Mouse (Mus musculus) hindbrain, embryonic 10.5 days (tissue): Measurements from ENCODE around the gene Prkcd. TPM values are rescaled to one million over a fixed set of nuclear protein-coding genes. Genes with fewer than 3 reads are reported as not detected.

Experiments
- DNase-seq: peaks from one replicate; pipeline ENCODE4 v3.0.0-alpha.2; 2017; ENCODE audit warnings: low spot score
- H3K27ac ChIP-seq: fragments of 300-500 bp; sonication (generic); 2 replicates; pipeline ENCODE4 v1.5.1; 2016; ENCODE audit warnings: mild to moderate bottlenecking, moderate library complexity
- H3K27me3 ChIP-seq: fragments of 300-500 bp; sonication (generic); 2 replicates; pipeline ENCODE4 v1.6.1; 2016; ENCODE audit warnings: mild to moderate bottlenecking; ENCODE audit not compliant: poor library complexity, insufficient read depth, severe bottlenecking
- H3K36me3 ChIP-seq: fragments of 300-500 bp; sonication (generic); 2 replicates; pipeline ENCODE4 v1.6.1; 2016; ENCODE audit warnings: mild to moderate bottlenecking, moderate library complexity
- H3K4me1 ChIP-seq: fragments of 300-500 bp; sonication (generic); replicated peaks from 2 replicates; pipeline ENCODE4 v1.6.1; 2016; ENCODE audit warnings: mild to moderate bottlenecking
- H3K4me3 ChIP-seq: fragments of 300-500 bp; sonication (generic); 2 replicates; pipeline ENCODE4 v1.5.1; 2016; ENCODE audit warnings: mild to moderate bottlenecking, moderate library complexity
- H3K9me3 ChIP-seq: fragments of 300-500 bp; sonication (generic); 2 replicates; pipeline ENCODE4 v1.6.1; 2016; ENCODE audit warnings: mild to moderate bottlenecking, moderate library complexity
- WGBS: fragments of 180-500 bp; shearing (Covaris S2); methylation state at CpG from one replicate; pipeline ENCODE4 v1.1.7; 2016; 5-methylcytosine and 5-hydroxymethylcytosine counted together
- polyA plus RNA-seq: library from polyadenylated mRNA; unstranded; fragments of >200 nt; fragmentation: Nextera tagmentation; extraction: Ambion mirVana; gene quantifications from 2 replicates; pipeline ENCODE4 v1.2.1, GENCODE M21; 2016

Gene Prkcd
- polyA plus RNA-seq, 1 experiment from 2014 or later, result 35.4 TPM

GRCm38 (mm10) chr14:30648478-30648877 lies 22.5 kb upstream of the Prkcd start:
- H3K4me3 ChIP-seq, result no peak overlapping the region
- no peaks in the 10 kb centered on the region for H3K36me3 ChIP-seq
- no peak for DNase-seq
- WGBS, result 66% methylated on average over 3 of the region's 3 CpGs
- no peaks in the 10 kb centered on the region for H3K27me3 ChIP-seq
- H3K27ac ChIP-seq, result no peak overlapping the region
- H3K9me3 ChIP-seq, result no peaks in the 10 kb centered on the region
- no peaks in the 10 kb centered on the region; the same call in 1 of the 2 replicates for H3K4me1 ChIP-seq

GRCm38 (mm10) chr14:30646486-30646885 lies 20.5 kb upstream of the Prkcd start:
- no peaks in the 10 kb centered on the region for H3K9me3 ChIP-seq
- H3K4me3 ChIP-seq, result no peak overlapping the region
- H3K27me3 ChIP-seq, result no peaks in the 10 kb centered on the region
- 87% methylated on average over 1 of the region's 1 CpGs for WGBS
- no peaks in the 10 kb centered on the region for H3K4me1 ChIP-seq
- H3K36me3 ChIP-seq, result no peaks in the 10 kb centered on the region
- no peak overlapping the region for H3K27ac ChIP-seq
- DNase-seq, result no peak

DNA sequence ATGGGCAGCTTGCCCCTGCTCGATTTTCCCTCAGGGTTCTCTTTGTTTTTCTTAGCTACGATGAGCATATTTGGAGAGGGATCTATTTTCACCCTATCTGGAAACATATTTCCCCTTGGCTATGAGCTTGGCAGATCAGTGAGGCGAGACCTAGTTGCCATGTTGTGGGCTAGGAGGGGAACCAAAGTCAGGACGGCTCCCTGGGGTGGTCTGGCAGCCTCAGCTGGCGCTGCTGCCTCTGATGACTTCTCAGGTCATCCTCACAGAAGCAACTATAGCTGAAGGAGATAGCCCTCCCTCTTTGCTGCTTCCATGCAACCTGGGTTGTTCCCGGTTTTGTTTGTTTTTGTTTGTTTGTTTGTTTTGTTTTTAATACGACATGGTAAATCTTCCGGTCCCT lies 19.1 kb upstream of the Prkcd start:
- 66% methylated on average over 8 of the region's 8 CpGs for WGBS
- Histone ChIP-seq H3K9me3 (no peaks in the 10 kb centered on the region), H3K4me3 (no peak overlapping the region), H3K36me3 (no peaks in the 10 kb centered on the region), H3K27ac (no peak overlapping the region), H3K4me1 (no peaks in the 10 kb centered on the region), H3K27me3 (no peaks in the 10 kb centered on the region)
- no peak for DNase-seq

DNA sequence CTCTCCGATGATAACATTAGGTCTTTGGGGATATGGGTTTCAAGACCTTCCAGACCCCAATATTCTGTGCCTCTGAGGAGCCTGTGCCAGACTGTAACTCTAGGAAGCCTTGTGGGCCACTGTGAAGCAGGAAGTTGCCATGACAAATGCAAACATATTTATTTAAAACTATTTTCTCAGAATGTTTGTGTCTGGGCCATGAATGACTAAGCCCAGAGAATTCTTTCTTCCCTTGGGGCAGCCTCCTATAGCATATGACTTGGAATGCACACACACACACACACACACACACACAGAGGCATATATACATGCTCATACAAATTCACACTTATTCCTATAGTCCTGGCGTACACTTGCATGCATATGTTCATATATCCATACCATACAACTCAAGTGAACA lies 18.0 kb upstream of the Prkcd start:
- no peaks in the 10 kb centered on the region for H3K36me3 ChIP-seq

DNA sequence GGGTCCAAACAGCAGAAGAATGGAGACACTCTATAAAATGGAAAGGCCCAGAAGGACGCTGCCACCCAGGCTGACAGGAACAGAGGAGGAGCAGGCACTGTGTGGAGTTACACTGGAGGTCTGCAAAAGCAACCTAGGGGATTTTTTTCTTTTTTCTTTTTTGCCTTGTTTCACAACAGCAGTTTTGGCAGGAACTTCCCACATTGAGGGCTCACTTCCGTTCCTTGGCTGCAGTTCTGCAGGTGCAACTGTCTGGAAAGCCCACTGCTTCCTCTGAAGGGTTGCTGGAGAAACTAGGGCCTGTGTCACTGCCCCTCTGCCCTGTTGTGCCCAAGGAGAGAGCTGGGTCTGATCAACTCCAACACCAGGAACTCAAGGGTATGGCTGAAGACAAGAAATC lies 15.7 kb upstream of the Prkcd start:
- Histone ChIP-seq H3K27me3 (no peaks in the 10 kb centered on the region), H3K9me3 (no peaks in the 10 kb centered on the region), H3K36me3 (no peaks in the 10 kb centered on the region), H3K27ac (no peak overlapping the region), H3K4me3 (no peak overlapping the region), H3K4me1 (peaks cover 4% of the 10 kb centered on the region)
- DNase-seq, result no peak
- 77% methylated on average over 2 of the region's 2 CpGs for WGBS

More for the DNA sequence above, 18.0 kb upstream of the Prkcd start:
- Histone ChIP-seq H3K4me3 (no peak overlapping the region), H3K27ac (no peak overlapping the region), H3K4me1 (no peaks in the 10 kb centered on the region), H3K27me3 (no peaks in the 10 kb centered on the region), H3K9me3 (no peaks in the 10 kb centered on the region)
- no peak for DNase-seq
- 92% methylated on average over 2 of the region's 2 CpGs for WGBS

- no peaks in the 10 kb centered on the region for H3K36me3 ChIP-seq
- H3K4me1 ChIP-seq, result peaks cover 11% of the 10 kb centered on the region
- H3K27ac ChIP-seq, result no peak overlapping the region
- WGBS, result 88% methylated on average over 4 of the region's 4 CpGs
- no peaks in the 10 kb centered on the region for H3K9me3 ChIP-seq
- DNase-seq, result no peak
- no peak overlapping the region for H3K4me3 ChIP-seq
- no peaks in the 10 kb centered on the region for H3K27me3 ChIP-seq
Observed at GRCm38 (mm10) chr14:30638686-30639085, 12.7 kb upstream of the Prkcd start.

DNA sequence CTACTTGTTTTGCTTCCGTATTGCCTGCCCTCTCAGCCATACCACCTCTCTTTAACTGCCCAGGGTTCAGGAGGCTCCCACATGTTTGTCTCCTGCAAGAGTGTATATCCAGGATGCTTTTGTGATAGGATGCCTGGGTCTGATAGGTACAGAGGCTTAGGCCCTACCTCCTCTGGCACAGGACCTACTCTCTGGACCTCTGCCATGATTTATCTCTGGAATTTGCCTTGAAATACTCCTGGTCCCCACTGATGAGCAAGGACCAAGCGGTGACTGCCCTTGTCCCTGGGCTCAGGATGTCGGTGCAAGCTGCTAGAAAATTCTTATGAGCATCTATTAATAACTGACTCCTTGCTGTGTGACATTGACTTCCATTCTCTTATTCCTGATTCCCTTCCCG lies 12.0 kb upstream of the Prkcd start:
- Histone ChIP-seq H3K9me3 (no peaks in the 10 kb centered on the region), H3K36me3 (no peaks in the 10 kb centered on the region), H3K4me3 (no peak overlapping the region), H3K27ac (no peak overlapping the region), H3K27me3 (no peaks in the 10 kb centered on the region), H3K4me1 (peaks cover 11% of the 10 kb centered on the region)
- DNase-seq, result no peak
- 86% methylated on average over 4 of the region's 4 CpGs for WGBS

DNA sequence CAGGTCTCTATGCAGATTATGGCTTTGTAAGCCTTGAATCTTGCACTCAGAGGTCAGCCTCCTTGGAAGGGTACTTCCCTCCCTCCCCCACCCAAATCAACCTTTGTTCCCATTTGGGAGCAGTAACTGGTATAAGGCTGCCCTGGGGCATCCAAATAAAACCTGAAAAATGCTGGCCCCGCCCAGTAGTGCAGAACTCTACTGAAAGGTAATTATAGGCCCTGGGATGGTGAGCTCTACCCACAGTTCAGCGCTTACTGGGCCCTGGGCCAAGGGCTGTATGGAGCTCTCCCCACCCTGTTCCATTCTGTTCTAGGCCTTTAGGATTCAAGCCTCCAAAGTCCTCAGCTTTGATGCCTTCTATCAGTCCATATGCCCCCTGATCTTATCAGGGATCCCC lies 11.1 kb upstream of the Prkcd start:
- no peak for DNase-seq
- peaks cover 17% of the 10 kb centered on the region for H3K4me1 ChIP-seq
- WGBS, result 79% methylated on average over 2 of the region's 2 CpGs
- no peaks in the 10 kb centered on the region for H3K36me3 ChIP-seq
- H3K27me3 ChIP-seq, result no peaks in the 10 kb centered on the region
- no peaks in the 10 kb centered on the region for H3K9me3 ChIP-seq
- H3K27ac ChIP-seq, result no peak overlapping the region
- H3K4me3 ChIP-seq, result no peak overlapping the region

GRCm38 (mm10) chr14:30636499-30636898 lies 10.5 kb upstream of the Prkcd start:
- WGBS, result 83% methylated on average over 9 of the region's 9 CpGs
- Histone ChIP-seq H3K9me3 (no peaks in the 10 kb centered on the region), H3K4me3 (no peak overlapping the region), H3K27me3 (no peaks in the 10 kb centered on the region), H3K36me3 (no peaks in the 10 kb centered on the region), H3K27ac (no peak overlapping the region), H3K4me1 (peaks cover 23% of the 10 kb centered on the region)
- no peak for DNase-seq

- Histone ChIP-seq H3K27ac (no peak overlapping the region), H3K27me3 (no peaks in the 10 kb centered on the region), H3K4me3 (no peak overlapping the region), H3K36me3 (no peaks in the 10 kb centered on the region), H3K4me1 (peaks cover 29% of the 10 kb centered on the region), H3K9me3 (no peaks in the 10 kb centered on the region)
- DNase-seq, result no peak
- 83% methylated on average over 13 of the region's 13 CpGs for WGBS
Observed at GRCm38 (mm10) chr14:30635219-30635910, 9.4 kb upstream of the Prkcd start.

GRCm38 (mm10) chr14:30634418-30634817 lies 8.4 kb upstream of the Prkcd start:
- no peak for DNase-seq
- no peaks in the 10 kb centered on the region for H3K36me3 ChIP-seq
- no peaks in the 10 kb centered on the region for H3K9me3 ChIP-seq
- no peak overlapping the region for H3K4me3 ChIP-seq
- peaks cover 33% of the 10 kb centered on the region for H3K4me1 ChIP-seq
- no peaks in the 10 kb centered on the region for H3K27me3 ChIP-seq
- WGBS, result 84% methylated on average over 1 of the region's 1 CpGs
- H3K27ac ChIP-seq, result peak overlapping the region; percentile 23; the same call in 1 of the 2 replicates

GRCm38 (mm10) chr14:30633708-30634107 lies 7.7 kb upstream of the Prkcd start:
- Histone ChIP-seq H3K9me3 (no peaks in the 10 kb centered on the region), H3K4me3 (no peak overlapping the region), H3K27me3 (no peaks in the 10 kb centered on the region), H3K36me3 (no peaks in the 10 kb centered on the region), H3K4me1 (peaks cover 36% of the 10 kb centered on the region), H3K27ac (peak overlapping the region; percentile 23; the same call in 1 of the 2 replicates)
- no peak for DNase-seq
- WGBS, result 86% methylated on average over 7 of the region's 7 CpGs

- Histone ChIP-seq H3K4me3 (no peak overlapping the region), H3K9me3 (no peaks in the 10 kb centered on the region), H3K27me3 (peaks cover 3% of the 10 kb centered on the region), H3K27ac (peak overlapping the region; percentile 40; the same call in 1 of the 2 replicates), H3K4me1 (peaks cover 35% of the 10 kb centered on the region), H3K36me3 (no peaks in the 10 kb centered on the region)
- DNase-seq, result no peak
- 56% methylated on average over 2 of the region's 2 CpGs for WGBS
Observed at GRCm38 (mm10) chr14:30631834-30632233, 5.8 kb upstream of the Prkcd start.
